16 mouse cellular contexts compared by ENCODE assay signal in genomic region chr12:71543571-71544119, GRCm38 (mm10).
DNase-seq lines count a peak whose midpoint lies in the region; ATAC-seq and TF ChIP-seq lines count a peak whose summit lies in the region.
"Had no signal": no experiment of that assay in that cellular context is flagged by ENCODE, and none has a peak within 500 bp of the region (broad histone marks: within the 10 kb centered on the region; RNA-seq: fewer than 3 reads in every experiment).

No protein-coding gene starts in this region.

- no peaks in the 10 kb centered on the region for H3K9me3 ChIP-seq in heart, embryonic 12.5 days (replicated peaks)
- H3K9me3 ChIP-seq in midbrain, embryonic 14.5 days (ENCODE audit: control insufficient read depth, low read length): no peaks in the 10 kb centered on the region
- no peaks in the 10 kb centered on the region for H3K9me3 ChIP-seq in midbrain, embryonic 10.5 days (replicated peaks)
- H3K9me3 ChIP-seq in limb, embryonic 14.5 days (ENCODE audit: control insufficient read depth, low read length): no peaks in the 10 kb centered on the region
- H3K9me3 ChIP-seq in intestine, embryonic 15.5 days: no peaks in the 10 kb centered on the region
- H3K9me3 ChIP-seq: limb, embryonic 15.5 days; lung, embryonic 15.5 days; midbrain, embryonic 15.5 days had no signal

- H3K4me1 ChIP-seq in heart, embryonic 12.5 days (replicated peaks): peaks cover 28% of the 10 kb centered on the region
- peaks cover 14% of the 10 kb centered on the region for H3K4me1 ChIP-seq in midbrain, embryonic 14.5 days (ENCODE audit: control insufficient read depth, insufficient read depth, low read length)
- peaks cover 9% of the 10 kb centered on the region for H3K4me1 ChIP-seq in midbrain, embryonic 10.5 days
- peaks cover 24% of the 10 kb centered on the region for H3K4me1 ChIP-seq in limb, embryonic 14.5 days (ENCODE audit: control insufficient read depth, insufficient read depth, low read length)
- H3K4me1 ChIP-seq in intestine, embryonic 15.5 days (replicated peaks): peaks cover 4% of the 10 kb centered on the region; the same call in 1 of the 2 replicates

- no peak for DNase-seq in heart, adult 18-20 months
- DNase-seq in midbrain, embryonic 14.5 days: peak; percentile 50
- no peak for DNase-seq in midbrain, embryonic 10.5 days (ENCODE audit: low spot score)
- DNase-seq in brain, embryonic 14.5 days (ENCODE audit: low read depth): peak; percentile 57
- DNase-seq in limb, embryonic 14.5 days (ENCODE audit: low spot score): peak; percentile 53
- DNase-seq: gastrocnemius, postnatal 10 days; heart, postnatal 4 days; kidney, postnatal 25 days; layer of hippocampus, postnatal 36 days had no signal

- 59% methylated on average over 7 of the region's 7 CpGs for WGBS in heart, embryonic 12.5 days
- WGBS in midbrain, embryonic 14.5 days: 53% methylated on average over 7 of the region's 7 CpGs
- WGBS in midbrain, embryonic 10.5 days: 86% methylated on average over 7 of the region's 7 CpGs
- 48% methylated on average over 7 of the region's 7 CpGs for WGBS in limb, embryonic 14.5 days
- WGBS in intestine, embryonic 15.5 days: 69% methylated on average over 7 of the region's 7 CpGs

- H3K4me2 ChIP-seq in heart, embryonic 12.5 days: no peak overlapping the region
- no peak overlapping the region for H3K4me2 ChIP-seq in midbrain, embryonic 14.5 days (ENCODE audit: low read length)
- no peak overlapping the region for H3K4me2 ChIP-seq in limb, embryonic 14.5 days (replicated peaks; ENCODE audit: low read depth, low read length, severe bottlenecking)
- H3K4me2 ChIP-seq in intestine, embryonic 15.5 days (replicated peaks): no peak overlapping the region
- H3K4me2 ChIP-seq: limb, embryonic 15.5 days; lung, embryonic 15.5 days; midbrain, embryonic 15.5 days had no signal

- H3K36me3 ChIP-seq in heart, embryonic 12.5 days: no peaks in the 10 kb centered on the region
- H3K36me3 ChIP-seq in midbrain, embryonic 14.5 days (ENCODE audit: control insufficient read depth, insufficient read depth, low read length): no peaks in the 10 kb centered on the region
- no peaks in the 10 kb centered on the region for H3K36me3 ChIP-seq in midbrain, embryonic 10.5 days
- H3K36me3 ChIP-seq in limb, embryonic 14.5 days (ENCODE audit: control insufficient read depth, insufficient read depth, low read length): no peaks in the 10 kb centered on the region
- H3K36me3 ChIP-seq in intestine, embryonic 15.5 days: no peaks in the 10 kb centered on the region
- H3K36me3 ChIP-seq: limb, embryonic 15.5 days; lung, embryonic 15.5 days; midbrain, embryonic 15.5 days had no signal

- no peak for ATAC-seq in heart, embryonic 12.5 days (ENCODE audit: insufficient number of reproducible peaks, low FRiP score)
- ATAC-seq in midbrain, embryonic 14.5 days (ENCODE audit: low FRiP score, low TSS enrichment): no peak
- ATAC-seq in limb, embryonic 14.5 days (ENCODE audit: low FRiP score, low read depth): no peak; the same call in 1 of the 2 replicates
- ATAC-seq in intestine, embryonic 15.5 days: no peak
- ATAC-seq: intestine, postnatal 0 days; midbrain, embryonic 15.5 days had no signal

- no peak overlapping the region for H3K4me3 ChIP-seq in heart, embryonic 12.5 days
- no peak overlapping the region for H3K4me3 ChIP-seq in midbrain, embryonic 14.5 days (replicated peaks; ENCODE audit: low read depth, low read length)
- no peak overlapping the region for H3K4me3 ChIP-seq in midbrain, embryonic 10.5 days
- no peak overlapping the region for H3K4me3 ChIP-seq in limb, embryonic 14.5 days (replicated peaks; ENCODE audit: low read length)
- no peak overlapping the region for H3K4me3 ChIP-seq in intestine, embryonic 15.5 days (replicated peaks)
- H3K4me3 ChIP-seq: limb, embryonic 15.5 days; lung, embryonic 15.5 days; midbrain, embryonic 15.5 days had no signal

- no peak overlapping the region for H3K9ac ChIP-seq in heart, embryonic 12.5 days
- H3K9ac ChIP-seq in midbrain, embryonic 14.5 days (replicated peaks; ENCODE audit: low read length): no peak overlapping the region
- no peak overlapping the region for H3K9ac ChIP-seq in limb, embryonic 14.5 days (ENCODE audit: low read depth, low read length, severe bottlenecking)
- no peak overlapping the region for H3K9ac ChIP-seq in intestine, embryonic 15.5 days
- H3K9ac ChIP-seq: limb, embryonic 15.5 days; lung, embryonic 15.5 days; midbrain, embryonic 15.5 days had no signal

- 0 out of 2 replicates have a peak overlapping the region, but pooled peaks have one; percentile 68 for H3K27ac ChIP-seq in heart, embryonic 12.5 days (ENCODE audit: poor library complexity, severe bottlenecking)
- H3K27ac ChIP-seq in midbrain, embryonic 14.5 days (replicated peaks; ENCODE audit: low read depth, low read length): no peak overlapping the region; the same call in 1 of the 2 replicates
- no peak overlapping the region for H3K27ac ChIP-seq in midbrain, embryonic 10.5 days (replicated peaks)
- no peak overlapping the region for H3K27ac ChIP-seq in limb, embryonic 14.5 days (replicated peaks; ENCODE audit: low read depth, low read length)
- H3K27ac ChIP-seq in intestine, embryonic 15.5 days: no peak overlapping the region
- H3K27ac ChIP-seq: limb, embryonic 15.5 days; lung, embryonic 15.5 days; midbrain, embryonic 15.5 days had no signal

- H3K27me3 ChIP-seq in heart, embryonic 12.5 days (replicated peaks): no peaks in the 10 kb centered on the region
- no peaks in the 10 kb centered on the region for H3K27me3 ChIP-seq in midbrain, embryonic 14.5 days (ENCODE audit: control insufficient read depth, insufficient read depth, low read length)
- no peaks in the 10 kb centered on the region for H3K27me3 ChIP-seq in midbrain, embryonic 10.5 days (ENCODE audit: low read depth, poor library complexity, severe bottlenecking)
- no peaks in the 10 kb centered on the region for H3K27me3 ChIP-seq in limb, embryonic 14.5 days (ENCODE audit: control insufficient read depth, insufficient read depth, low read length)
- no peaks in the 10 kb centered on the region for H3K27me3 ChIP-seq in intestine, embryonic 15.5 days (replicated peaks)
- H3K27me3 ChIP-seq: CH12.LX; limb, embryonic 15.5 days; lung, embryonic 15.5 days; midbrain, embryonic 15.5 days had no signal

- TF ChIP-seq POLR2A in brain, embryonic 14.5 days (IDR thresholded peaks at IDR 0.05; ENCODE audit: borderline replicate concordance, extremely low read depth, insufficient read depth, insufficient read length, poor library complexity, severe bottlenecking): no peak
- TF ChIP-seq POLR2A in limb, embryonic 14.5 days (IDR thresholded peaks at IDR 0.05; ENCODE audit: borderline replicate concordance, extremely low read depth, insufficient read depth, insufficient read length): no peak

- no peak for TF ChIP-seq CTCF in brain, embryonic 14.5 days (IDR thresholded peaks at IDR 0.05; ENCODE audit: borderline replicate concordance, extremely low read depth, insufficient read depth, insufficient read length)

Comparison
In these comparisons a context has a peak if more than half of its experiments do, and no peak if none do; other contexts are left out.
1. DNase-seq: peak in midbrain, embryonic 14.5 days (single experiment), brain, embryonic 14.5 days (single experiment) and limb, embryonic 14.5 days (single experiment); none in heart, adult 18-20 months (0 of 2) and midbrain, embryonic 10.5 days (single experiment).